Mouse (Mus musculus) kidney, postnatal 0 days (tissue): ENCODE measurements around the gene Erc2. TPM values are rescaled to one million over a fixed set of nuclear protein-coding genes. Genes with fewer than 3 reads are reported as not detected.
"Not testable (repeated sequence)": the region's sequence is repeated elsewhere in the genome, so short reads cannot be mapped to it uniquely, and the experiment has no call there.

Source experiments
- ATAC-seq: fragments of 200-750 bp; cut with Nextera tagmentation; replicated peaks from 2 replicates; pipeline ENCODE4 v1.8.0; 2017; ENCODE audit warnings: low read depth, moderate number of reproducible peaks, moderate TSS enrichment, moderate library complexity; ENCODE audit not compliant: low FRiP score
- DNase-seq: peaks from one replicate; pipeline ENCODE4 v3.0.0-alpha.2; 2016; ENCODE audit warnings: low spot score
- H3K27ac ChIP-seq: fragments of 300-500 bp; sonication (generic); 2 replicates; pipeline ENCODE4 v1.5.1; 2014; ENCODE audit warnings: mild to moderate bottlenecking
- H3K27me3 ChIP-seq: fragments of 300-500 bp; sonication (generic); 2 replicates; pipeline ENCODE4 v1.6.1; 2014; ENCODE audit warnings: low read length, mixed read lengths; ENCODE audit not compliant: insufficient read depth
- H3K36me3 ChIP-seq: fragments of 300-500 bp; sonication (generic); 2 replicates; pipeline ENCODE4 v1.6.1; 2014; ENCODE audit warnings: low read length, mixed read lengths; ENCODE audit not compliant: insufficient read depth
- H3K4me1 ChIP-seq: fragments of 300-500 bp; sonication (generic); replicated peaks from 2 replicates; pipeline ENCODE4 v1.6.1; 2014; ENCODE audit warnings: antibody characterized with exemption, low read length, mixed read lengths; ENCODE audit not compliant: insufficient read depth
- H3K4me2 ChIP-seq: fragments of 300-500 bp; sonication (generic); 2 replicates; pipeline ENCODE4 v1.6.1; 2014; ENCODE audit warnings: mild to moderate bottlenecking, low read length, moderate library complexity, mixed read lengths
- H3K4me3 ChIP-seq: fragments of 300-500 bp; sonication (generic); replicated peaks from 2 replicates; pipeline ENCODE4 v1.5.1; 2014; ENCODE audit warnings: low read depth, low read length
- H3K9ac ChIP-seq: fragments of 300-500 bp; sonication (generic); 2 replicates; pipeline ENCODE4 v1.6.1; 2014; ENCODE audit warnings: low read depth, low read length
- H3K9me3 ChIP-seq: fragments of 300-500 bp; sonication (generic); replicated peaks from 2 replicates; pipeline ENCODE4 v1.6.1; 2016; ENCODE audit warnings: low read length, inconsistent platforms, mixed read lengths
- CTCF ChIP-seq: IDR thresholded peaks from 2 replicates; pipeline ENCODE4 v1.5.1; 2016; ENCODE audit warnings: antibody characterized with exemption, low read depth, mild to moderate bottlenecking, moderate library complexity
- WGBS: fragments of 180-500 bp; shearing (Covaris S2); extraction: QIAGEN DNeasy Blood & Tissue Kit; methylation state at CpG from one replicate; pipeline ENCODE4 v1.1.7; 2014; 5-methylcytosine and 5-hydroxymethylcytosine counted together
- polyA plus RNA-seq: library from polyadenylated mRNA; unstranded; fragments of >200 nt; fragmentation: Nextera tagmentation; extraction: Ambion mirVana; gene quantifications from 2 replicates; pipeline ENCODE4 v1.2.1, GENCODE M21; 2015

Gene Erc2
- polyA plus RNA-seq, 1 experiment from 2014 or later, result 6.8 TPM

DNA sequence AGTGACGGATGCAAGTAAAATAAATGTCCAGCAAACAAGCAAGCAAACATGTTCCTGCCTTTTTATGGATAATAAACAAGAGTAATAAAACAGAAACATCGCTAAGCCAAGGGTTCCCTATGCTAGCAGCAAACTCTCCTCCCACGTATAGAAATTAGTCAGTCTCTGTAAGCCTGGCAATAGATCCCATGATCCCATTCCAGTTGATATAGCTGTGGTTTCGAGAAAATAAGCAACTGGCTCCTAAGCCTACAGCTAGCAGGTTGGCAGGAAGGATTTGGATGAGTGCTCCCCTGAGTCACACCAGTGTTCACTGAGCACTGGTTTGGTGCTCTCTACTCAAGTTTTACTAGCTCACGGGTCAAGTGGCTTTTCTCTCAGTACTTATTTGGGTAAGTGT lies 259.7 kb downstream of the Erc2 start:
- Histone ChIP-seq H3K27me3 (no peaks in the 10 kb centered on the region), H3K4me2 (no peak overlapping the region), H3K4me1 (no peaks in the 10 kb centered on the region), H3K4me3 (no peak overlapping the region), H3K36me3 (no peaks in the 10 kb centered on the region), H3K9me3 (no peaks in the 10 kb centered on the region), H3K9ac (no peak overlapping the region), H3K27ac (no peak overlapping the region)
- WGBS, result 61% methylated on average over 5 of the region's 5 CpGs
- no peak for TF ChIP-seq CTCF
- no peak for DNase-seq
- no peak for ATAC-seq

DNA sequence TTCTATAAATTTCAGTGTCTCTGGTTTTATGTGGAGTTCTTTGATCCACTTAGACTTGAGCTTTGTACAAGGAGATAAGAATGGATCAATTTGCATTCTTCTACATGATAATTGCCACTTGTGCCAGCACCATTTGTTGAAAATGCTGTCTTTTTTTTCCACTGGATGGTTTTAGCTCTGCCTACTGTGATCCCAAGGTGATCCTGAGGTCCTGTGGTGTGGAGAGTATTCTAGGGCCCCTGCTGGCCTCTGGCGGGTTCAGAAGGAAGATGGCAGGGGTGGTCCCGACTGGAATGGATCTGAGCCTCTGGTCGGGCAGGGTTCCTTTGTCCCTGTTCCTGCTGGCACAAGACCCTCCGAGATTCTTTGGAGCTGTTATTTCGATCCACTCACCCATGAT lies 264.1 kb downstream of the Erc2 start:
- not testable (repeated sequence) for H3K9ac ChIP-seq, H3K27me3 ChIP-seq, H3K36me3 ChIP-seq, H3K27ac ChIP-seq, H3K4me3 ChIP-seq, ATAC-seq, H3K4me1 ChIP-seq, DNase-seq, H3K9me3 ChIP-seq, H3K4me2 ChIP-seq
- WGBS, result 96% methylated on average over 5 of the region's 5 CpGs

DNA sequence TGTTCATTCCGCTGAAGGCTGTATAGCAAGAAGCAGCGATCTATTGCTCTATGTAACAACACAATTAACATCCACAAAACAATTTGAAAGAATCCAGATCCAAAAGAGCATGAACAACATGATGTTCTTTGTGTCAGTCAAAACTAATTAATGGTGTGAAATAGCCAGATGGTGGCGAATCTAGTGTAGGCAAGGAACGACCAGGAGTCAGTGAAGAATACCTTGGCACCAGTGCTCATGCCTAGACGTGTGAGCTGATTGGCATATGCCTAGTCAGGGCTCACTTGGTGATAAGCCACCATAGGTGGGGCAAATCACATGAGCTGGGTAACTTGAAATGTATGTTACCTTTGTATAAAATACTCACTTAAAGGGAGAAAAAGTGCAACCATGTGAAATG lies 265.3 kb downstream of the Erc2 start:
- H3K4me1 ChIP-seq, result no peaks in the 10 kb centered on the region
- H3K27me3 ChIP-seq, result no peaks in the 10 kb centered on the region
- H3K27ac ChIP-seq, result no peak overlapping the region
- ATAC-seq (no peak), DNase-seq (no peak)
- H3K4me2 ChIP-seq, result no peak overlapping the region
- H3K9ac ChIP-seq, result no peak overlapping the region
- H3K9me3 ChIP-seq, result no peaks in the 10 kb centered on the region
- H3K36me3 ChIP-seq, result no peaks in the 10 kb centered on the region
- WGBS, result 85% methylated on average over 5 of the region's 5 CpGs
- no peak for TF ChIP-seq CTCF
- no peak overlapping the region for H3K4me3 ChIP-seq

DNA sequence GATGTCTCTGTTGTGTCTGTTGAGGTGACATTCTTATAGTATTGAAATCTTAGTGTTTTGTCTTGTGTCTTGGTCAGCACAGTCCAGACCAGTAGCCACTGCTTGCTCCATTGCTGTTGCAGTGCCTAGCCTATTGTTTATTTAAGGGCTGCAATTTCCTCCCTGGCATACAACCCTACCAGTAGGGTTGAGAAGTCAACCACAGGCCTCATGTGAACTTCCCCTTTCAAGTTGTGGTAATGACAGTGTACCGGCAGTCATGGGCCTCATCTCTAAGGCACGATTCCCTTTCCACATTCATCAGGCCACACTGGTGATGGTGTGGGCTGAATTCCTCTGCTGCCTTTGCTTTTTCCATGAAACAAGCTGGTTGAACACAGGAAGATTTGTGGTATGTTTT lies 267.4 kb downstream of the Erc2 start:
- H3K4me1 ChIP-seq, result no peaks in the 10 kb centered on the region
- ATAC-seq (no peak), DNase-seq (no peak)
- H3K4me2 ChIP-seq, result no peak overlapping the region
- no peaks in the 10 kb centered on the region for H3K36me3 ChIP-seq
- no peaks in the 10 kb centered on the region for H3K9me3 ChIP-seq
- H3K9ac ChIP-seq, result no peak overlapping the region
- H3K27ac ChIP-seq, result no peak overlapping the region
- no peaks in the 10 kb centered on the region for H3K27me3 ChIP-seq
- H3K4me3 ChIP-seq, result no peak overlapping the region
- 70% methylated on average over 2 of the region's 2 CpGs for WGBS
- TF ChIP-seq CTCF, result no peak

DNA sequence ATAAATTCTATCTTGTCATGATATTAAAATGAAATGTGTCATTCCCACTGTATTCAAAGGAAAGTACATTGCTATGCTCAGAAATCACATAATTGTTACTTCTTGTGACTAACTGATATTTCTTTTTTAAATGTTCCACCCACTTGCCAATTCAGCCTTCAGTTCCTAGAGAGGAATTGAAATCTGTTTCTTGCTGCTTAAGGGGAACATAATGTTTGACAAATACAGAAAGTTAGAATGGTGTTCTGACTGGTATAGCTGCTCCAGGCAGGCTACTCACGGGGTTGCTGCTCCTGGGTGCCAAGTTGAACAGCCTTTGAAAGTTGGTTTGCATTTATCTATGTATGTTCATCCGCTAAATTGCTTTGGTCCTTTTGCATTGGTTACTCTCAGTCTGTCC lies 270.2 kb downstream of the Erc2 start:
- H3K4me3 ChIP-seq, result no peak overlapping the region
- no peak for TF ChIP-seq CTCF
- WGBS, result 91% methylated on average over 2 of the region's 2 CpGs
- H3K4me2 ChIP-seq, result no peak overlapping the region
- H3K9me3 ChIP-seq, result no peaks in the 10 kb centered on the region
- H3K27me3 ChIP-seq, result no peaks in the 10 kb centered on the region
- DNase-seq (no peak), ATAC-seq (no peak)
- no peak overlapping the region for H3K9ac ChIP-seq
- no peak overlapping the region for H3K27ac ChIP-seq
- no peaks in the 10 kb centered on the region for H3K36me3 ChIP-seq
- H3K4me1 ChIP-seq, result no peaks in the 10 kb centered on the region

DNA sequence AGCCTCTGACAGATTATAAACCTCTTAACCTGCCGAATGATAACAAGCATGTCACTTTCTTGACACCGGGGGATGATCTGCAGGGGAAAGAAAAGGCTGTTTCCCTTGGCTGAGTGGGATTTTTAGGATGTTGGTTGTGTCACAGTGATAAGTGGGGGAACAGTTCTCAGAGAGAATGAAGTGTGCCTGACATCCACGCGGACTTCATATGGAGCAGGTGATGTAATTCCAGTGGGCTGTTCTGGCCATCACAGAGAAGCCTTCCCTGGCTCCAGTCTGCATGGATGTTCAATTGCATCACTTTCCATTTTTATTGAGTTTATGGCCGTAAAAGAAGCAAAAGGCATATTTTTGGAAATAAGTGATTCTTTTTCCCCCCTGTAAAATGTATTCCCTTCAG lies 279.5 kb downstream of the Erc2 start:
- TF ChIP-seq CTCF, result no peak
- no peak overlapping the region for H3K4me3 ChIP-seq
- no peaks in the 10 kb centered on the region for H3K27me3 ChIP-seq
- H3K27ac ChIP-seq, result no peak overlapping the region
- H3K4me1 ChIP-seq, result no peaks in the 10 kb centered on the region
- H3K9ac ChIP-seq, result no peak overlapping the region
- H3K36me3 ChIP-seq, result no peaks in the 10 kb centered on the region
- no peaks in the 10 kb centered on the region for H3K9me3 ChIP-seq
- 65% methylated on average over 5 of the region's 5 CpGs for WGBS
- DNase-seq (no peak), ATAC-seq (no peak)
- H3K4me2 ChIP-seq, result no peak overlapping the region

DNA sequence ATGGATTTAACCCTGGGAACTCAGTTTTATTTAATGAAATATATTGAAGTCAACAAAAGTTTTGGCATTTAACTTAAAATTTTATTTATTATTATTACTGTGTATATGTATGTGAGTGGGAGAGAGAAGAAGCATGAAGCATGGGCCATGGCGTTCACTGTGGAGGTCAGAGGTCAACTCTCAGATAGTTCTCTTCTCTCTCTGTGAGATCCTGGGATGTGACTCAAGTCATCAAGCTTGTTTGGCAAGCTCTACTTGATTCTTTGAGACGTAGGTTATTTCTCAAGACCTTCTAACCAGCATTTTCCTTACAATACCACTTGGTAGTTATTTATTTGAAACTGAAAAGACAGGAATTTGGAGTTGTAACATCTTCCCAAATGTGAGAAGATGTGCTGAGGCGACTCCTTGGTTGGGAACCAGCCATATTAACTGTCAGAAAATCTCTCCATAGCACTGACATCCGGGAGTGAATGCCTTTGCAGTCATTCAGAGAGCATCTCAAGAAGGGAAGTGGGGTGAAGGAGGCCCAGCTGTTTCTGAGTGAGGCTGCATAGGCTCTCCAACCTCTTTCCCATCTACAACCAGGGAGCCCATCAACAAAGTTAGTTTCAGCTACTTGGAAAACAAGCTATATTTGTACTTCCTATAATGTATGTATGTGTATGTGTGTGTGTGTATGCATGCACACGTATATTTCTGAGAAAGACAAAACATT lies 299.6 kb downstream of the Erc2 start:
- no peaks in the 10 kb centered on the region for H3K36me3 ChIP-seq
- ATAC-seq, result no peak
- 86% methylated on average over 5 of the region's 5 CpGs for WGBS
- H3K4me2 ChIP-seq, result no peak overlapping the region
- H3K9me3 ChIP-seq, result no peaks in the 10 kb centered on the region; the same call in 1 of the 2 replicates
- H3K27ac ChIP-seq, result no peak overlapping the region
- no peak overlapping the region for H3K9ac ChIP-seq
- TF ChIP-seq CTCF, result no peak
- H3K4me1 ChIP-seq, result no peaks in the 10 kb centered on the region
- no peak for DNase-seq
- H3K27me3 ChIP-seq, result no peaks in the 10 kb centered on the region
- no peak overlapping the region for H3K4me3 ChIP-seq
